Mouse (Mus musculus): ENCODE data around the gene Ccne1. TPM values are rescaled to one million over a fixed set of nuclear protein-coding genes. Genes with fewer than 3 reads are reported as not detected.
A peak's percentile ranks its signal among the peaks of the same experiment; 100 is the strongest.

The Ccne1 gene
- polyA plus RNA-seq, 1 experiment = 9.2 TPM

DNA sequence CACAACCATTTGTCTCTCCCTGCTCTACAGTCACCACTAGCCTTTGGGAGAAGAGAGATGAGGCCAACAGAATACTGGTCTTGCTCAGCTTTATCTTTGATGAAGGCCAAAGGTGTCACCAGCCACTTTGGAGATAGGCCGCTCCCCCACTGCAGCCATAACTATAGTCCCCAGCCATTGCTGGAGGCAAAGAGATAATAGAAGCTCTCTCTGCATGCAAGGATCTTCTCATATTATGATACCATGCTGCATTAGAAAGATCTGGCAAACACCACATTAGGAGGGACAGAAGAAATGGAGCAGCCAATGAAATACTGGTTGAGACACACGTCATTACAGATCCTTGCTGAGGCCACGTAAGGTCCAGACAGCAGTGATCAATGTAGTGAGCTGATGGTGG is 2.0 kb downstream of the Ccne1 start:
- WGBS = 94% methylated on average over 3 of the region's 3 CpGs
- no peak for DNase-seq (ENCODE audit: low read depth, low spot score)

DNA sequence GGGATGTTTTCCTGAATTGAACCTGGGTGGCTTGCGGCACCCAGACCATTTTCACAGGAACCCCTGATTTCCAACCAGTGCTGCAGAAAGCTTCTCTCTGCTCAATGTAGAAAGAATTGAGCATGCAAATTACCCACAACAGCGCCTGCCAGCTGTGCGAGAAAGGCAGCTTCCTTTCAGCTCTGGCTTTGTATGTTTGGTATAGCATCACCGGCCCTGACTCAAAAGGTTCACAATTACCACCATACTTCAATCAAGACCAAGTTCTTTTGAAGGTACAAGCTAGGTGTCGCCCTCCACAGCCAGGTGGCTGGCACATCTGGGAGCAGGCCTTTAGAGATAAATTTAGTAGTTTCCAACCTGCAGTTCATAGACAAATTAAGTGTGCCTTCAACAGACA is 3.2 kb downstream of the Ccne1 start:
- DNase-seq (ENCODE audit: low read depth, low spot score) = no peak
- 94% methylated on average over 5 of the region's 5 CpGs for WGBS

DNA sequence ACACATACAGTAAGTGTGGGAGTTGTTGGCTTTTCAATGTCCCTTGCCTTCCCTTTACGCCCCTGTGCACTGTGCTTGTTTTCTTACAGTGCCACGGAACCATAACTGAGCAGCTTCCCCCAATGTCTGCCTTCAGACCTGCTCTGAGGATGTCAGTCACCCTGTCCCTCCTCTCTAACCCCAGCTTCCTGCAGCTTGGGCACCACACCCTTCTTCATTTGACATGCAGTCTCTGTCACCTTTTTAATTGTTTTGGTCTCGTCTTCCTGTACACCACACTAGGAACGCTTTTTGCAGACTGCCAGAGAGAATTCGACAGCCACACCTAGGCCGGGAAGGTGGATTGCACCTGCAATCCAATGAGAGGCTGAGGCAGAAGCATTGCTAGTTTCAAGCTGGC is 13.0 kb downstream of the Ccne1 start:
- 43% methylated on average over 6 of the region's 6 CpGs for WGBS
- no peak for DNase-seq (ENCODE audit: low read depth, low spot score)

DNA sequence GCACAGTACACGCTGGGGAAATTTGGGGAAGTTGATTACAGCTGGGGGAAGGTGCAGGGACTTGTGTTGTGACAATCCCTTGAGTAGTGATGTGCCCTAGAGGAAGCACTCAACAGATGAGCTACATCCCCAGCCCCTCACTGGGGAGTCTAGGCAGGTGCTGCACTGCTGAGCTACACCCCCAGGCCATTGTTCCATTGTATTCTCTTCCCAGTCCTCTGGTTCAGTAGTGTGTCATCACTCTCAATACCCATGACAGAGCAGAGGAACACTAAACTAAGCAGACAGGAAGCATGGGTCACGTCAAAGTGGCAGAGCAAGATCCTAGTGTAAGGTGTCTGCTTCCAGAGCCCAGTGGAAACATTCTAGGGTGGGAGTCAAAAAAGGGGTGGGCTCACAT is 14.2 kb downstream of the Ccne1 start:
- 44% methylated on average over 2 of the region's 2 CpGs for WGBS
- DNase-seq (ENCODE audit: low read depth, low spot score) = no peak

DNA sequence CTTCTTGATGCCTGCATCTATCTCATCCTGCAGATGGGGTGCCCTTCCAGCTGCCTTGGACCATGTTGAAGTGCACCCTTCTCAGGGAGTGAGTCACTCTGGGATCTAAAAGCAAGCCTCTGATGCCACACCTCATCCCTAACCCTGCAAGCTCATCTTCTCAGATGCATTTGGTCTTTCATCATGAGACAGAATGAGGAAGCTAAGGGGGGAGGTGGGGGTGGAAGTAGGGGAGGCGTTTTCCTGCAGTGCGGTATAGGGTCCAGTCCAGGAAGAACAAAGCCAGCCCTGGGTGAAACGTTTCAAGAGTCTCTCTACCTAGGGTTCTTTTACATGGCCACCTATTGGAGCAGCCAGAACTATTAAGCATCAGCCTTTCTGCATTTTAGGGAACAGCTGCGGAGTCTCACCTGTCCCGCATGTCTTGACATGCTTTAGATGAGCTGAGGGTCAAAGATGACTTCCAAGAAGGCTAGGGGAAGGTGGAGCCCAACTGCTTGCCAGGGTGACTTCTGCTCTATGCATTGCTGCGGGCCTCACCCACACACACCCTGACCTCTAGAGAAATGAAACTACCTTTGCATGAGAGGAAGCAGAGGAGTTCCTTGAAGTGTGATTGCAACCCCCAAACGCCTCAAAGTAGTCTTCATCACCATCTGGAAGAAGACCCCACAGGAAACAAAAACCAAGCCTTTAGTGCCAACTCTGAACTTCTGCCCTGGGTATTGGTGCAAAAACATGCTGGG is 17.2 kb downstream of the Ccne1 start:
- DNase-seq (ENCODE audit: low read depth, low spot score) = no peak
- 54% methylated on average over 7 of the region's 7 CpGs for WGBS

DNA sequence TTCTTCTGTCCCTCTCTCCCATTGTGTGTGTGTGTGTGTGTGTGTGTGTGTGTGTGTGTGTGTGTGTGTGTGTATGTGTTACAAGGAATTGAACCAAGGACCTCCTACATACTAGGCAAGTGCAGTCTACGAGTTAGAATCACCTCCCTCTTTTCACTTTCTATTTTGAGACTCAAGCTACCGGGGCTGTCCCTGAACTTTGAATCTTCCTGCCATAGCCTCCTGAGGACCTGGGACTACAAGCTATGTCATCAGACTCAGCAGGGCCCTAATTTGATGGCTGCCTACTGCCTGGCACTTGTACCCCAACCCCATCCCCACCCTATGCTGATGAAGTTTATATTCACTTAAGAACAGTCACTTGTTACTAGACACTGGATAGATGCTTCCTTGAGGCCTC is 18.9 kb downstream of the Ccne1 start:
- DNase-seq (ENCODE audit: low read depth, low spot score) = no peak
- 11% methylated on average over 2 of the region's 2 CpGs for WGBS

DNA sequence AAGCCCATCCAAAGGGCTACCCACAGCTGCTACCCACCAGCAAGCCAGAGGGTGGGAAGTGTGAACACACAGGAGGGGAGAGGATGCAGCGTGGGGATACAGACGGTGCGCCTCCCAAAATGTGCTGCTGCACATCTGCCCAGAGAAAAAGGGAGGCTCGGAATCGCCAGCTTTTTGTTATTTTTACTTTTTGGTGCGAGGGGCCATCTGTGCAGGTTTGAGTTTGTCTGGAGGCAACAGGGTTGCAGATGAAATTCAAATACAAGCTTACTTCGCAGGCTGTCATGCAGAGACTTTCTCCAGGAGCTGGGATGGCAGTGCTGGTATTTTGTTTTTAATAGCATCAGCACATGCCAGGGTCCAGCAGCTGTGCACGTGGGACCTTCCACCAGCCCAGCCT is 19.5 kb downstream of the Ccne1 start:
- DNase-seq (ENCODE audit: low read depth, low spot score) = no peak
- WGBS = 84% methylated on average over 8 of the region's 8 CpGs

DNA sequence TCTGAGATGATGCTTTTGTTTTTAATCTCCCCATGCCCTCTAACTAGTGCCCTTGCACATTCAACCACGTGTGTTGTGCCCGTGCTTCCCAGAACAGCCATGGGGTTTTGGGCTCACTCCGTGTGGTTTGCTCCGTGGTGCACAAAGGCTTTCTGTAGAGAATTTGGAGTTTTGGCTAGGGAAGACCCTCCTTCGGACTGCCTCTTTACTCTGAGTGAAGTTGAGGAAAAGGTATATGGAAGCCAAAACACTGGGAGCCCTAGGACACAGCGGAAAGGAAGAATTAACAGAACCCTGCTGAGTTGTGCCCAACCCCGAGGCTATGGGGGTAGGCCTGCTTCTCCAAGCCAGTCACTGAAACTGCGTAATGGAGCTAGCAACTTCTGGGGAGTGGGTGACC is 20.9 kb downstream of the Ccne1 start:
- DNase-seq (ENCODE audit: low read depth, low spot score) = no peak
- 78% methylated on average over 8 of the region's 8 CpGs for WGBS

DNA sequence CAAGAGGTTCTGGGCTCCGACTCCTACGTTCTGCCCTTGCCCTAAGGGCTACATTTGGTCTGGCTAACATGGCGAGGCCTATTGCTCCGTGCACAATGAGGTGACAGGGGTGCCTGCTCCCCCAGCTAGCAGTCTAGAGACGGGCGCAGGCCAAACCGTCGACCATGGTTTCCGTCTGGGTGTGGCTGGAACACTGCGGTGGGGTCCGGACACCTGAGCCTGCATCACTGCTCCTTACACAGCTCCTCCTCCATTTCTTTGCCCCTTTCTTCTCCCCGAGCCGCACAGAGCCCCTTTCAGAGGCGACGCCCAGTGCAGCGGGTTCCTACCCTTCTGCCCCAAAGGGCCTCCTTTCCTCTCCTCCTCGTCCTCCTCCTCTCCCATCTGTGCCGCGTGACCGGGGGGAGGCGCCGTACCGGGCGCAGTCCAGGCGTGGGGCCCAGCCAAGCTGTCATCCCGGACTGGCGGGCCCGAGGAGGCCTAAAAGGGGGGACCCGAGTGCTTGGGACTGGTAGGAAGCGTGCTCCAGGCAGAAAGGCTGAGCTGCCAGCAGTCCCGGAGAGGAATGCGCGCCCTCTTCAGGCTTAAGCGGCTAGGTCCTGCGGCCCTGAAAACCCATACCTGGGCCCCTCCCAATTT is 21.6 kb downstream of the Ccne1 start:
- 2% methylated on average over 35 of the region's 35 CpGs for WGBS
- no peak for DNase-seq (ENCODE audit: low read depth, low spot score)

DNA sequence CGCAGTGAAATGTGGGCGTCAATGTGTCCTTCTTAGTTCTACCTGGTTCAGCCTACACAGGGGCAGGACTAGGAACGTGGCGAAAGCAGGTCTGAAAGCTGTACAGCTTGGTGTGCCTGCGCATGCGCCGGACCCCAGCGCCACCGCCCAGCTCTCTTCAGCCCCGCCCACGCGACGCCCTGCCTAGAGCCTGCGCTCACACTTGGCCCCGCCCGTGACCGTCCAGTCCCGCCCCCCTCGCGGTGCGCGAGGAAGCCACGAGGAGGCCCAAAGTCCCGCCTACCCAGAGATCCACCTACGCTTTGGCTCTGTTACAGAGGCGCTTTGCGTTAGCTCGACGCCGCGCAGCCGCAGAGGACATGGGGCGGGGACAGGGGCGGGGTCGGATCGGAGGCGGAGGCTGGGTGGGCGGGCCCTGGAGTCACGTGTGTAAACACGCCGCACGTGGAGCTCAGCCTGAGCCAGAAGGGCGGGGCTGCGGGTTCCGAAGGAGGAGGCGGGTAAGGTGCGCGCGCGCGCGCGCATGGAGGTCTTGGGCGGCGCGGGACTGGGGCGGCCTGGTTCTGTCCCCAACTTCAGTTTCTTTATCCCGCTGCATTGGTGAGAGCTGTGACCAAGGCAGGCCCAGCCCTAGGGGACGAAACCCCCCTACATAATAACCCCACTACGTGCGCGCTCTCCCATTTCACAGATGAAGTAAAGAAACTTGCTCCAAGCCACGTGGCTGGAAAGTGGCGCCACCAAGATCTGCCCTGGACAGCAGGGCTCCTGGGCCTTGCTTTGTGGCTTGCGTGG is 22.4 kb downstream of the Ccne1 start:
- DNase-seq (ENCODE audit: low read depth, low spot score) = peak; percentile 92
- WGBS = under 1% methylated on average over 57 of the region's 65 CpGs

DNA sequence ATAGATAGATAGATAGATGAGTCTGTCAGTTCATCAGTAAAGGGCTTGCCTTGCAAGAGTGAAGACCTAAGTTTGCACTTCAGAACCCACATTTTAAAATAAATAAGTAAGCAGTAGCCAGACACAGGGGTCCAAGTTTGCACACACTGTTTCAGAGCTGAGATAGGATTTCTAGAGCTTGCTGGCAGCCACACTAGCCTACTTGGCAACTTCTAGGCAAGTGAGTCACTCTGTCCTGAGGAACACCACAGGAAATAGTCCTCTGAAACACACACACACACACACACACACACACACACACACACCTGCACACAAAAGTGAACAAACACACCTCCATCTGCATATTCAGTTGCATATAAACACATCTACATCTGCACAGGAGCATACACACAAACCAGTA is 24.4 kb downstream of the Ccne1 start:
- DNase-seq (ENCODE audit: low read depth, low spot score) = no peak

DNA sequence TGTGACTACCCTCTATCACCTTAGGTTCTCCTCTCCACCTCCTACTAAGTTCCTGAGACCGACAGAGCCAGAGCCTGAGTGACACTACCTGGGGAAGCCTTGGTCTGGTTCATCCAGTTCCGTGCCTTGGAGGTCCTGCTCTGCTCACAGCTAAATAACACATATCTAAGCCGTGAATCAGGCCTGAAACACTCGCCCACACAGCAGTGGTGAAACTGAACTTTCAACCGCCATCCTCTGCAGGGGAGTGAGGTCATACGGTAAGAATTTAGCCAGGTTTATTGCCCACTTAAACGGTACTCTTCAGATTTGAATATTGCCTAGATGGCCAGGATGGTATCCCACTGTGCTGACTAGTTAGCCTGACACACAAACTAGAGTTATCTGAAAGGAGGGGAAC is 30.1 kb downstream of the Ccne1 start:
- no peak for DNase-seq (ENCODE audit: low read depth, low spot score)
- WGBS = 30% methylated on average over 7 of the region's 7 CpGs

DNA sequence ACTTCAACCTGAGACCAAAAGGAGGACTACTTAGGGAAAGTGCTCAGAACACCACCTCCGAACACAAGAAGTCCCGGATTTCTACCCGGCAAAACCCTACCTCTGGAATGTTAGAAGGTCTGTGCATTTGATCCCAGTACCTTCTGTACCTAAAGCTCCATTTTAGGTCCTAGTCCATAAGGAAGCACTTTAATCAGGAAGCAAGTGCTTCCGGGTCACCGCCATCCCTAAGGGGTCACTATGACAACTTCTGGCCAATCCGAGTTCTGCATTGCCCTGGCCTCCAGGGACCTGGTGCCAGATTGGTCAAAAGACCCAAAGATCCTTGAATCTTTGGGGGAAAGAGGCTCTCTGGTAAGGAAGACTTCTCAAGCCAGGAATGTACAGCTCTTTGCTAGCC is 31.8 kb downstream of the Ccne1 start:
- WGBS = 79% methylated on average over 6 of the region's 6 CpGs
- no peak for DNase-seq (ENCODE audit: low read depth, low spot score)

DNA sequence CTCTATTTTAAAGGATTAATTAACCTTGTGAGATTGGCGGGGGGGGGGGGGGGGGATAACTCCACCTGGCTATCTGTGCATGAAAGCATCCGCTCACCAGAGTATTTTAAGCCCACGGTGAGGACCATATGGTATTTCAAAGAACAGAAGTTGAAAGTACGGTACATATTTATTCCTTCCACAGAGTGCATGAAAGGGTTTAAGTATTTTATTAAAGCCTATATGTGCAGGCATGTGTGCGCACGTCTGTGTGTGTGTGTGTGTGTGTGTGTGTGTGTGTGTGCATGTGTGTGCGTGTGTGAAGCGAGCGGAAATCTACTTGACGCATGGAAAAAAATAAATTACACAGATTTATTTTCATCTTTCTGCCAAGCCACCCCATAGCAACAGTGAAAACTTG is 32.4 kb downstream of the Ccne1 start:
- DNase-seq (ENCODE audit: low read depth, low spot score) = no peak
- WGBS = 61% methylated on average over 10 of the region's 10 CpGs

DNA sequence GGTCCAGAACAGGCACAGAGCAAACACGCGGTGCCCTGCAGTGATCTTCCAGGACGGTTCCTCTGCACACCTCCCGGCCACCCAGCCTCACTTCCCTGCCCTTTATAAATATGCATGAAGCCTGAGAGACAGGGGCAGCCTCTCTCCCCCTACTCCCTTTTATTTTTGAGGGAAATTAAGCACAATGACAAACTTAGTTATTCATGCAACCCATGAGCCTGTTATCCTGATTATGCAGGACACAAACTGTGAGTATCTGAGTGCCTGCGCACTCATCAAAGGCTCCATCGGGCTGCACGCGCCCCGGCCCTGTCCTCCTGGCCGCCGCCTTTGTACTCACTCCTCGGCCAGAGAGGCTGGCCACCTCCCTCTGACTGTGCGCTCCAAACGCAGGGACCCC is 32.8 kb downstream of the Ccne1 start:
- DNase-seq (ENCODE audit: low read depth, low spot score) = no peak
- 14% methylated on average over 14 of the region's 14 CpGs for WGBS

DNA sequence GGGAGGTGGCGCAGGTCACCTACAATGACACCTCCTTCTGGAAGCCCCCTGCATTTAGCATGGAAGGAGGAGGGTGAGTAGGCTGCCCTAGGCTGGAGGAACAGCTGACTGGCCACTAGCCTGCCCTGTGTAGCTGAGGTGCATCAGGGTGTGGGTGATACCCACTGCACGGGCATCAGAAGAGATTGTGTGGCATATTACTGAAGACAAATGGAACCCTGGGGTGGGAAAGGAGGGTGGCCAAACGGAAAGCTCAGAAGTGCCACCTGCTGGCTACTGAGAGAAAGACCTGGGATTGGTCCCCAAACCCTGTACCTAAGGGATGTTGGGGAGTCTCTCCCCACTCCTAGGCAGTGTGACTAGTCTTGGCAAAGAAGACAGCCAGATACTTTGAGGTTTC is 33.6 kb downstream of the Ccne1 start:
- WGBS = 33% methylated on average over 3 of the region's 3 CpGs
- DNase-seq (ENCODE audit: low read depth, low spot score) = no peak

DNA sequence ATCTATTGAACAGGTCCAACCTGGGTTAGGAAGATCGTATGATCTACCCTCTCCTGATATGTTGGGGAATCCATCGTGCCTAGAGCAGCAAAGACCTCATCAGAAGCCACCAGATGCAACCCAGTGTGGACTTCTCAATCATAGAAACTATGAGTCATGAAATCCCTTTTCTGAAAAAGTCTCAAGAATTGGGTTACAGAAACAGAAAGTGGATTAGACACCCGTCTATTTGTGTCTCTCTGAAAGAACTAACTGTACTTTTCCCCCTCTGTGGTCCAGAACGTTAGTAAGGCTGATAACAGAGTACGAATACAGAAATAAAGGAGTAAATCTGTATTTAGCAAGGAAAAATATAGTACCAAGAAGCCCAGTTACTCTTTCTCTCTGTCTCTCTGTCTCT is 36.3 kb downstream of the Ccne1 start:
- WGBS = 61% methylated on average over 5 of the region's 5 CpGs
- no peak for DNase-seq (ENCODE audit: low read depth, low spot score)

DNA sequence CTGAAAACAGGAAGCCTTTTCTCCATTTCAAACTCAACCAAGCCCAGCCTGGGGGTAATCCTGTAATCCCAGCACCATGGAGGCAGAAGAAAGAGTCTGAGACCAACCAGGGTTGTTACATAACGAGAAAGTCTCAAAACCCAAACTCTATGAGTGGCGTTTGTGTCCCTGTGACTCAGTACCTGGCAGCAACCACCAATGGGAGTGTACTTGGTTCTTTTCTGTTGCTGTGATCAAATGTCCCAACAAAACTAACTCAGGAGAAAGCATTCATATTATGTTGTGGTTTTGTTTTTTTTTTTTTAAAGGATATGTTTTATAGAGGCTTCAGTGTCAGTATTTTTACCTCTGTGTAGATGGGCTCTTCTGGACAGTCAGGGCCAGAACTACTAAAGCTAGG is 36.7 kb downstream of the Ccne1 start:
- 33% methylated on average over 2 of the region's 2 CpGs for WGBS

DNA sequence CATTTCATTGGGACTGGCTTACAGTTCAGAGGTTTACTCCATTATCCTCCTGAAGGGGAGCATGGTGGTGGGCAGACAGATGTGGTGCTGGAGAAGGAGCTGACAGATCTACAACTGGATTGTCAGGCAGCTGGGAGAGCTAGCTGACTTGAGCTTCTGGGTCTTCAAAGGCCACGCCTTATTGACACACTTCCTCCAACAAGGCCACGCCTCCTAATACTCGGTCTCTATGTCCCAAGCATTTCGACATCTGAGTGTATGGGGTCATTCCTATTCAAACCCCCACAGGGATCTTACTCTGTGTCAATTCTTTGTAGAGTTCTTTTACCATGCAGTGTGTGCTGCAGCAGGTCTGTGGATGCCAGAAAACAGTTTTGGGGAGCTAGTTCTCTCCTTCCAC is 42.9 kb downstream of the Ccne1 start:
- no peak for DNase-seq (ENCODE audit: low read depth, low spot score)
- WGBS = 15% methylated on average over 4 of the region's 4 CpGs

More for the DNA sequence above, 36.7 kb downstream of the Ccne1 start:
- no peak for DNase-seq (ENCODE audit: low read depth, low spot score)

DNA sequence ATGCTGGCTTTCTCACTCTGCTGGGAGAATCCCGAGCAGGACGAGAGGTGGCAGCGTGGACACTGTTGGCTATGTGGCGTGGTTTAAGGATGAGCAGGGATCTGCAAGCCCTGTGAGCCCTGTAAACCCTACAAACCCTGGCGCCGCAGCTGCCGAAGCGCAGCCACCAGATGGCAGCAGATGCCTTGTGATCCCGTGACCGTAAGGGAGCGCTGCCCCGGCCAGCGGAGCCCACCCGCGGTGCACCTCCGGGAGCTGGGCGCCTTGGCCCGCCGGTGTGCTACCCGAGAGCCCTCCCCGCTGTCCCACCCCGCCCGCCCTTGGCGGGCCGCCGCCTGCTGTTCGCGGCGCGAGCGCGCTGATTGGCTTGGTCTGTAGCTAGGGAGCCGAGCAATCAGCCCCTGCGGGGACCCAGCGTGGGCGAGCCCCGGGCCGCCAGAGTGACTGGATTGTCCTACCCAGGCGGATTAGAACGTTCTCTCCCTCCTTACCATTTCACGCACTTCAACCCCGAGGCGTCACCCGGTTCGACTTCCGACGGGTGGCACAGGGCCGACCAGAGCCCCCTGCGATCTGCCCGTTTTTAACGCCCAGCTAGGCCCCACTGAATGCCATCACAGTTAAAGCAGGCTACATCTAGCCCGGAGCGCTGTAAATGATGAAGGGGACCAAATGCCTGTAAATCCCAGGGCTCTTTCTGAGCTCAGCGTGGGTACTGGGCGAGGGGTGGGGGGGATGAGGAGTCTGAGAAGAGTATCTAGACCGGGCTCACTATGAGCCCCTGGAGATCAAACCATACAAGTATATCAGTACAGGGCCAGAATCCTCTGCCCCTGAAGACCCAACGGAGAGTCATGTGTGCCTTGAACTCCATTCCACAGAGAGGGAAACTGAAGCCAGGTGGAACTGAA is 46.0 kb downstream of the Ccne1 start:
- no peak for DNase-seq (ENCODE audit: low read depth, low spot score)
- 3% methylated on average over 57 of the region's 57 CpGs for WGBS
